Mouse (Mus musculus): ENCODE measurements at regions not wholly inside any gene's neighbourhood (a gene's known extent, or its start where the extent isn't known, plus 50 kb on each side); places are given as distances from the start of the nearest gene placed in this dataset.

- TF ChIP-seq CTCF (IDR thresholded peaks at IDR 0.05; ENCODE audit: low read depth, low read length) = no peak
- TF ChIP-seq POLR2A (IDR thresholded peaks at IDR 0.05; ENCODE audit: borderline replicate concordance, low read depth, low read length) = no peak
Measured at GRCm38 (mm10) chr7:83475438-83476160, 109.1 kb upstream of the Tmc3 start.

All from bone marrow macrophage, adult 2 months (primary cell).